In genomic region chr10:66925553-66926127, GRCm38 (mm10) we compare ENCODE assay signal across 24 mouse cellular contexts.
DNase-seq lines count a peak whose midpoint lies in the region; ATAC-seq and TF ChIP-seq lines count a peak whose summit lies in the region.
"Had no signal": no experiment of that assay in that cellular context is flagged by ENCODE, and none has a peak within 500 bp of the region (broad histone marks: within the 10 kb centered on the region; RNA-seq: fewer than 3 reads in every experiment).

No protein-coding gene starts in this region.

- no peaks in the 10 kb centered on the region for H3K9me3 ChIP-seq in heart, embryonic 12.5 days (replicated peaks)
- no peaks in the 10 kb centered on the region for H3K9me3 ChIP-seq in CH12.LX (replicated peaks; ENCODE audit: low read length)
- no peaks in the 10 kb centered on the region for H3K9me3 ChIP-seq in intestine, postnatal 0 days (ENCODE audit: control insufficient read depth)
- H3K9me3 ChIP-seq: embryonic facial prominence, embryonic 15.5 days; forebrain, embryonic 10.5 days; G1E; hindbrain, embryonic 12.5 days had no signal

- no peak for TF ChIP-seq POLR2A in CH12.LX (IDR thresholded peaks at IDR 0.05; ENCODE audit: low read depth, low read length)

- dilution Hi-C loops in CH12.LX (cut with MboI; ENCODE audit: extremely low pct_ligation_motif_present, extremely low pct_unique_long_range_greater_than_20kb, low sequenced_read_pairs) = no loop called here

- in situ Hi-C loops in CH12.LX (cut with MboI; ENCODE audit: low pct_ligation_motif_present, low pct_unique_long_range_greater_than_20kb, low sequenced_read_pairs) = loop anchor here (10.0 kb wide), 1 partner anchor 79 kb away; no protein-coding TSS in a partner anchor

- no peak for TF ChIP-seq EP300 in CH12.LX (IDR thresholded peaks at IDR 0.05; ENCODE audit: low read length)

- no peak for TF ChIP-seq CTCF in CH12.LX (conservative IDR thresholded peaks at IDR 0.05 in 1 of 2, IDR thresholded peaks at IDR 0.05 in 1 of 2; ENCODE audit: low read depth in 2 of 2, low read length in 2 of 2)
- no peak for TF ChIP-seq CTCF in intestine, postnatal 0 days (IDR thresholded peaks at IDR 0.05; ENCODE audit: low read depth)

- H3K27me3 ChIP-seq in heart, embryonic 12.5 days (replicated peaks) = no peaks in the 10 kb centered on the region
- no peaks in the 10 kb centered on the region for H3K27me3 ChIP-seq in CH12.LX (replicated peaks)
- H3K27me3 ChIP-seq in intestine, postnatal 0 days (replicated peaks; ENCODE audit: control insufficient read depth, insufficient read depth, low read length) = no peaks in the 10 kb centered on the region
- H3K27me3 ChIP-seq: embryonic facial prominence, embryonic 15.5 days; hindbrain, embryonic 12.5 days had no signal

- no peaks in the 10 kb centered on the region for H3K79me2 ChIP-seq in CH12.LX (replicated peaks; ENCODE audit: control insufficient read depth, extremely low read depth, insufficient read depth, poor library complexity, severe bottlenecking)

- intact Hi-C loops in heart, postnatal 36 days (cut with DNase I) = no loop called here

- no peak for DNase-seq in heart, postnatal 36 days
- DNase-seq in CH12.LX (ENCODE audit: extremely low read depth) = no peak
- DNase-seq in ES-CJ7 (ENCODE audit: low read depth, low spot score) = peak; percentile 58
- DNase-seq in layer of hippocampus, adult 18-20 months (ENCODE audit: low spot score in 2 of 2) = no peak
- DNase-seq: adrenal gland, postnatal 10 days; B cell, adult 2 months; cerebellum, adult 11 months; cerebellum, adult 8-10 months; cerebellum, postnatal 14 days; embryo, embryonic 11 days; gastrocnemius, postnatal 10 days; heart, postnatal 4 days; kidney, adult 11 months had no signal

- no peak overlapping the region for H3K9ac ChIP-seq in heart, embryonic 12.5 days
- H3K9ac ChIP-seq in CH12.LX (ENCODE audit: insufficient read depth, low read depth) = no peak overlapping the region
- no peak overlapping the region for H3K9ac ChIP-seq in intestine, postnatal 0 days (ENCODE audit: low read depth, low read length)
- H3K9ac ChIP-seq: embryonic facial prominence, embryonic 15.5 days; hindbrain, embryonic 12.5 days had no signal

- peak overlapping the region; percentile 11; the same call in 1 of the 2 replicates for H3K4me2 ChIP-seq in heart, embryonic 12.5 days
- no peak overlapping the region for H3K4me2 ChIP-seq in CH12.LX (ENCODE audit: insufficient read depth, low read depth, poor library complexity, severe bottlenecking)
- no peak overlapping the region for H3K4me2 ChIP-seq in intestine, postnatal 0 days (replicated peaks; ENCODE audit: low read depth)
- H3K4me2 ChIP-seq: embryonic facial prominence, embryonic 15.5 days; hindbrain, embryonic 12.5 days had no signal

- TF ChIP-seq RAD21 in CH12.LX (IDR thresholded peaks at IDR 0.05; ENCODE audit: low read depth, low read length) = no peak

- no peak for ATAC-seq in heart, embryonic 12.5 days (ENCODE audit: insufficient number of reproducible peaks, low FRiP score)
- no peak for ATAC-seq in intestine, postnatal 0 days
- ATAC-seq: CD4-positive, CD25-positive, alpha-beta regulatory T cell, adult 4 months; forebrain, embryonic 14.5 days; hindbrain, embryonic 16.5 days; inflammation-experienced regulatory T-cells, adult 6 months had no signal

- peaks cover 55% of the 10 kb centered on the region for H3K4me1 ChIP-seq in heart, embryonic 12.5 days (replicated peaks)
- peaks cover 5 to 21% of the 10 kb centered on the region in 2 experiments; a peak in 3 of 4 replicates for H3K4me1 ChIP-seq in CH12.LX (ENCODE audit: control insufficient read depth in 1 of 2, insufficient read depth in 2 of 2)
- peaks cover 6% of the 10 kb centered on the region; the same call in 1 of the 2 replicates for H3K4me1 ChIP-seq in intestine, postnatal 0 days (replicated peaks; ENCODE audit: control insufficient read depth, insufficient read depth, low read length)

- 20% methylated on average over 6 of the region's 6 CpGs for WGBS in heart, embryonic 12.5 days
- 55% methylated on average over 6 of the region's 6 CpGs for WGBS in intestine, postnatal 0 days

- H3K27ac ChIP-seq in heart, embryonic 12.5 days (ENCODE audit: poor library complexity, severe bottlenecking) = peak overlapping the region; percentile 35; the same call in 1 of the 2 replicates
- H3K27ac ChIP-seq in CH12.LX (ENCODE audit: insufficient read depth, low read depth) = no peak overlapping the region
- no peak overlapping the region for H3K27ac ChIP-seq in intestine, postnatal 0 days (ENCODE audit: low read depth, low read length)
- H3K27ac ChIP-seq: embryonic facial prominence, embryonic 15.5 days; forebrain, embryonic 10.5 days; hindbrain, embryonic 12.5 days had no signal

- H3K4me3 ChIP-seq in heart, embryonic 12.5 days = no peak overlapping the region
- H3K4me3 ChIP-seq in CH12.LX (replicated peaks in 1 of 3; ENCODE audit: low read depth in 2 of 3, low read length in 2 of 3, poor library complexity in 1 of 3) = no peak overlapping the region
- H3K4me3 ChIP-seq in intestine, postnatal 0 days (ENCODE audit: low read depth, low read length) = no peak overlapping the region
- H3K4me3 ChIP-seq: embryonic facial prominence, embryonic 15.5 days; erythroblast, embryonic 14.5 days; forebrain, embryonic 10.5 days; hindbrain, embryonic 12.5 days had no signal

- no peaks in the 10 kb centered on the region for H3K36me3 ChIP-seq in heart, embryonic 12.5 days
- H3K36me3 ChIP-seq in CH12.LX (replicated peaks in 1 of 2; ENCODE audit: control insufficient read depth in 1 of 2, insufficient read depth in 1 of 2, low read length in 1 of 2) = no peaks in the 10 kb centered on the region
- H3K36me3 ChIP-seq in intestine, postnatal 0 days (ENCODE audit: control insufficient read depth, insufficient read depth) = no peaks in the 10 kb centered on the region
- H3K36me3 ChIP-seq: embryonic facial prominence, embryonic 15.5 days; forebrain, embryonic 10.5 days; G1E; hindbrain, embryonic 12.5 days had no signal

TF ChIP-seq in CH12.LX, 34 proteins besides CTCF, POLR2A, EP300 and RAD21:
- TF ChIP-seq ZMIZ1 (IDR thresholded peaks at IDR 0.05; ENCODE audit: low read depth, low read length) (no peak), ZKSCAN1 (IDR thresholded peaks at IDR 0.05; ENCODE audit: borderline replicate concordance, low read depth, low read length) (no peak), MAFK (IDR thresholded peaks at IDR 0.05; ENCODE audit: insufficient replicate concordance, low read length) (peak; percentile 38; the same call in 1 of the 2 replicates)
TF ChIP-seq in CH12.LX: peak in this region for 1.
